Mouse (Mus musculus) midbrain, postnatal 0 days (tissue): ENCODE results near the gene Zbtb1. TPM values are rescaled to one million over a fixed set of nuclear protein-coding genes. Genes with fewer than 3 reads are reported as not detected.
A peak's percentile ranks its signal among the peaks of the same experiment; 100 is the strongest.

Experiments
- ATAC-seq: fragments of 200-750 bp; cut with Nextera tagmentation; 2 replicates; pipeline ENCODE4 v1.8.0; 2017; ENCODE audit warnings: moderate number of reproducible peaks, mild to moderate bottlenecking, moderate TSS enrichment, moderate library complexity; ENCODE audit not compliant: low FRiP score
- DNase-seq: peaks from one replicate; pipeline ENCODE4 v3.0.0-alpha.2; 2015; ENCODE audit warnings: low spot score
- H3K27ac ChIP-seq: fragments of 300-500 bp; sonication (generic); 2 replicates; pipeline ENCODE4 v1.5.1; 2014; ENCODE audit warnings: low read depth, mild to moderate bottlenecking, low read length, mixed read lengths
- H3K27me3 ChIP-seq: fragments of 300-500 bp; sonication (generic); 2 replicates; pipeline ENCODE4 v1.6.1; 2014; ENCODE audit warnings: low read length, control low read depth, mixed read lengths; ENCODE audit not compliant: insufficient read depth
- H3K36me3 ChIP-seq: fragments of 300-500 bp; sonication (generic); 2 replicates; pipeline ENCODE4 v1.6.1; 2014; ENCODE audit warnings: low read length, control low read depth, mixed read lengths; ENCODE audit not compliant: insufficient read depth
- H3K4me1 ChIP-seq: fragments of 300-500 bp; sonication (generic); 2 replicates; pipeline ENCODE4 v1.6.1; 2014; ENCODE audit warnings: mild to moderate bottlenecking, control low read depth, antibody characterized with exemption, low read length, mixed read lengths; ENCODE audit not compliant: insufficient read depth
- H3K4me2 ChIP-seq: fragments of 300-500 bp; sonication (generic); 2 replicates; pipeline ENCODE4 v1.6.1; 2014; ENCODE audit warnings: low read depth, mild to moderate bottlenecking, low read length, mixed read lengths; ENCODE audit not compliant: poor library complexity, severe bottlenecking
- H3K4me3 ChIP-seq: fragments of 300-500 bp; sonication (generic); 2 replicates; pipeline ENCODE4 v1.5.1; 2014; ENCODE audit warnings: low read depth, mild to moderate bottlenecking, low read length, moderate library complexity
- H3K9ac ChIP-seq: fragments of 300-500 bp; sonication (generic); replicated peaks from 2 replicates; pipeline ENCODE4 v1.6.1; 2014; ENCODE audit warnings: mild to moderate bottlenecking, low read length, moderate library complexity, mixed read lengths; ENCODE audit not compliant: poor library complexity, severe bottlenecking
- H3K9me3 ChIP-seq: fragments of 300-500 bp; sonication (generic); 2 replicates; pipeline ENCODE4 v1.6.1; 2016; ENCODE audit warnings: low read length, control low read depth
- CTCF ChIP-seq: IDR thresholded peaks from 2 replicates; pipeline ENCODE4 v1.5.1; 2016; ENCODE audit warnings: antibody characterized with exemption, mild to moderate bottlenecking
- WGBS: fragments of 180-500 bp; shearing (Covaris S2); extraction: QIAGEN DNeasy Blood & Tissue Kit; methylation state at CpG from one replicate; pipeline ENCODE4 v1.1.7; 2014; 5-methylcytosine and 5-hydroxymethylcytosine counted together
- polyA plus RNA-seq: library from polyadenylated mRNA; unstranded; fragments of >200 nt; fragmentation: Nextera tagmentation; extraction: Ambion mirVana; gene quantifications from 2 replicates; pipeline ENCODE4 v1.2.1, GENCODE M21; 2015
- total RNA-seq: library from RNA; depleted of rRNA; stranded (reverse); fragments of >200 nt; gene quantifications from 2 replicates; pipeline ENCODE4 v1.2.3, GENCODE M21; 2014

Gene Zbtb1
- total and polyA plus RNA-seq, 2 experiments from 2014 or later, result 1.9 to 2.9 TPM

DNA sequence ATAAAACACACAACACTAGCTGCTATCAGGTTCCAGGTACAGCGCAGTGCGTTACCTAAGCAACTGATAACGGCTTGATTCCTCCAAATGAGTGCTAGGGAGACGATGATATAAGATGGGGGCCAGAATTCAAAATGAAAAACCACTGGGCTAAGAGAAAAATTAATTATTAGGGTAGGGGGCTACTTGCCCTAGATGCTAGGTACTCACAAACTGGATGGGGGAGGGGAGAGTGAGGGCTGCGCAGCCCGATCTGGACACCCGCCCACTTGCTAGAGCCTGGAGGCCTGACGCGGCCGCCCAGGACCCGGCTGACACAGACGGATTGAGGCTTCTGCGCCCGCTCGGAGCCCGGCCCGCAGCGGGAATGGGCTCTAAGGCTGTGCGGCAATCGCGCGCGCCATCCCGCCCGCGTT, 1.3 kb upstream of the Zbtb1 start:
- WGBS, result under 1% methylated on average over 25 of the region's 26 CpGs
- H3K27ac ChIP-seq, result peak overlapping the region; percentile 98
- peaks cover 8% of the 10 kb centered on the region; the same call in 1 of the 2 replicates for H3K4me1 ChIP-seq
- ATAC-seq (peak; percentile 50), DNase-seq (peak; percentile 68)
- no peaks in the 10 kb centered on the region for H3K9me3 ChIP-seq
- peak overlapping the region; percentile 97 for H3K4me3 ChIP-seq
- peak overlapping the region; percentile 98 for H3K9ac ChIP-seq
- no peaks in the 10 kb centered on the region for H3K27me3 ChIP-seq
- no peak for TF ChIP-seq CTCF
- peak overlapping the region; percentile 92 for H3K4me2 ChIP-seq
- H3K36me3 ChIP-seq, result 0 out of 2 replicates have a peak, but pooled peaks cover 2% of the 10 kb centered on the region

DNA sequence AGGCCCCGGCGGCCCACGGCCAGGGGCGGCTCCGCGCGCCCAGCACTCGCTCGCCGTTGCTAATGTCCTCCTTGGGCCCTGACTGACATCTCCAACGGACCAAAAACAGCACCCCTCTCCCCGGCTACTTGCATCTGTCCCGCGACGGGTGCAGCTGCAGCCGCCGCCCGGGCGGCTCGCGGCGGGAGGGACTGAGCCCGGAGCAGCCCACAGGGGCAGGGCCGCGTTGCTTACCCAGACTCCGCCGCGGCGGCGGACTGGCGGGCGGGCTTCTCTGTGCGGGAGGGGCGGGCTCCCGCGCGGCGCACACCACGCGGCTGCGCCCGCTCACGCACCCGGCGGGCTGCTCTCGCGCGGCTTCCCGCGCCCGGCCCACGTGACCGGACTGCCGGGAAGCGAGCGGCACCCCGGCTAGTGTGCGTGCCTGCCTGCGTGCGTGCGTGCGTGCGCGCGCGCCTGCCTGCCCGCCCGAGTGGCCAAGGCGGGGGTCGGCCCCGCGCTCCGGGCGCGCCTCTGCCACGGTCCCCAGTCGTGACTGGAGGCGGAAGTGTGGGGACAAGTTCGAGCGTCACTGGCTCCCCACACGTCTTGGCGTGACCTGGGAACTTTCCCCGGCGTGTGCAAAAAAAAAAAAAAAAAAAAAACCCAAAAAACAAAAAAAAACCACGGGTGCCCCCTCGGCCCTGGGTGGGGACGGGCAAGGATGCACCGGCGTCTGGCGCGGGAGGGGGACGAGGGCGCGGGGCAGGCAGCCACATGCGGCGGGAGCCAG, 674 bp upstream of the Zbtb1 start, which contains the start of gene Zbtb25:
TSS of gene Zbtb25 (minus strand) at position 397 of the 772 bp plus-strand sequence.
- DNase-seq, result peak; percentile 95
- H3K27ac ChIP-seq, result peak within 1 kb of the TSS; percentile 98
- TF ChIP-seq CTCF, result no peak
- H3K9ac ChIP-seq, result peak within 1 kb of the TSS; percentile 98
- ATAC-seq, result peak; percentile 91
- 0 out of 2 replicates have a peak, but pooled peaks cover 2% of the 10 kb centered on the region for H3K36me3 ChIP-seq
- no peaks in the 10 kb centered on the region for H3K9me3 ChIP-seq
- H3K4me2 ChIP-seq, result peak within 1 kb of the TSS; percentile 92
- peak within 1 kb of the TSS; percentile 97 for H3K4me3 ChIP-seq
- H3K27me3 ChIP-seq, result no peaks in the 10 kb centered on the region
- H3K4me1 ChIP-seq, result peaks cover 8% of the 10 kb centered on the region; the same call in 1 of the 2 replicates
- under 1% methylated on average over 68 of the region's 96 CpGs for WGBS

- no peak for ATAC-seq
- no peaks in the 10 kb centered on the region for H3K27me3 ChIP-seq
- peak overlapping the region; percentile 98 for H3K27ac ChIP-seq
- peak overlapping the region; percentile 98 for H3K9ac ChIP-seq
- 0% methylated on average over 48 of the region's 63 CpGs for WGBS
- H3K9me3 ChIP-seq, result no peaks in the 10 kb centered on the region
- DNase-seq, result peak; percentile 60
- peak overlapping the region; percentile 92 for H3K4me2 ChIP-seq
- TF ChIP-seq CTCF, result peak; percentile 22; the same call in 1 of the 2 replicates
- no peaks in the 10 kb centered on the region for H3K36me3 ChIP-seq
- peaks cover 8% of the 10 kb centered on the region; the same call in 1 of the 2 replicates for H3K4me1 ChIP-seq
- H3K4me3 ChIP-seq, result peak overlapping the region; percentile 97
These were observed 935 bp downstream of the Zbtb1 start for GRCm38 (mm10) chr12:76370831-76371571.

DNA sequence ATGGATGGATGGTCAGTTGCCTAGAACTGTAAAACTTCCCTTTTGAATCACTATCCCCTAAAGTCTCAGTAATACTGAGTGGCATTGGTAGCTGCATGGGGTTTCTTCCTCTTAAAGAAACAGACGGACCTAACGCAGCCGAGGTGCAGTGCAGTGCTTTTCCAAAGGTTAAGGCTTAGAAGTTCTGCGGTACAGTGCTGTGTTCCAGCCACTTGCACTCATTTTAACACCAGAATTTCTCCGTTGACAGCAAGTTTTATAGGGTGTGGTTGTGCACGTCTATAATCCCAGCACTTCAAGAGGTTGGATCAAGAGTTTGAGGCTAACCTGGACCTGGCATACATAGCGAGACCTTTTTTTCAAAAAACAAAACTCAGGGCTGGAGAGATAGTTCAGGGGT, 2.0 kb downstream of the Zbtb1 start:
- no peak for TF ChIP-seq CTCF
- Histone ChIP-seq H3K9ac (no peak overlapping the region), H3K4me2 (peak overlapping the region; percentile 92), H3K27me3 (no peaks in the 10 kb centered on the region), H3K4me3 (peak overlapping the region; percentile 97), H3K27ac (no peak overlapping the region), H3K9me3 (no peaks in the 10 kb centered on the region), H3K36me3 (no peaks in the 10 kb centered on the region), H3K4me1 (peaks cover 8% of the 10 kb centered on the region; the same call in 1 of the 2 replicates)
- ATAC-seq (no peak), DNase-seq (no peak)
- WGBS, result 39% methylated on average over 7 of the region's 7 CpGs

DNA sequence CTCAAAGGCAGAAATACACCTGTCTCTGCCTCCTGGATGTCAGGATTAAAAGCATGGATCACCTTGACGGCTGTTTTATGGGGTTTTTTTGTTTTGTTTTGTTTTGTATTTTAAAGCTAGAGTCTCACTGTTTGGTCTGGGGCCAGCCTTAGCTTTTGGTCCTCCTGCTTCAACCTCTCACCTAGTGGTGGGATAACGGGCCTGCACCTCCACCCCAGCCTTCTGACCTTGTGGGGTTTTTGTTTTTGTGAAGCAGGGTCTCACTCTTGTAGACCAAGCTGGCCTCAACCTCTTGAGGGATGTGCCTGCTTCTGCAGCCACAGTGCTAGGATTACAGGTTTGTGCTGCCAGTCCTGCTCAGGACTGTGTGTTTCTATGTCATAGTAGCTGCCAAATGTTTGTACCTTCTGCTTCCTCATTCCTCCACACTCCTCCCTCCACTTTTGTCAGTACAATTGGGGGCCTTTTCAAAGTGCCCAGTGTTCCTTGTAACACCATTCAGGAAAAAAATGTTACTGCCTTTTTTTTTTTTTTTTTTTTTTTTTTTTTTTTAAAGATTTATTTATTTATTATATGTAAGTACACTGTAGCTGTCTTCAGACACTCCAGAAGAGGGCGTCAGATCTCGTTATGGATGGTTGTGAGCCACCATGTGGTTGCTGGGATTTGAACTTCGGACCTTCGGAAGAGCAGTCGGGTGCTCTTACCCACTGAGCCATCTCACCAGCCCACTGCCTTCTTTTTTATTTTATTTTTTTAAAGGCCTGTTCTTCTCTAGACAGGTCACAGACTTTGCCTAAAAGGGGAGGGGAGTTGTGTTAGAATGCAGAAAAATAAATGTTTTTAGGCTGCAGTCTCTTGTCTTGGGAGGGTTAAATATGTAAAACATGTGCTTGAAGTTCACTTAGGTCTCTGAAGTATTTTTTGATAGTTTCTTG, 3.1 kb downstream of the Zbtb1 start:
- DNase-seq (no peak), ATAC-seq (no peak)
- no peaks in the 10 kb centered on the region for H3K9me3 ChIP-seq
- H3K9ac ChIP-seq, result no peak overlapping the region
- H3K27ac ChIP-seq, result no peak overlapping the region
- H3K36me3 ChIP-seq, result no peaks in the 10 kb centered on the region
- H3K4me2 ChIP-seq, result no peak overlapping the region
- 80% methylated on average over 5 of the region's 7 CpGs for WGBS
- H3K4me1 ChIP-seq, result no peaks in the 10 kb centered on the region
- TF ChIP-seq CTCF, result no peak; the same call in 1 of the 2 replicates
- no peaks in the 10 kb centered on the region for H3K27me3 ChIP-seq
- H3K4me3 ChIP-seq, result no peak overlapping the region
